Mouse (Mus musculus) MEL (cell line): ENCODE data around the gene Dlg1.

ENCODE experiments used
- CHD1 ChIP-seq: IDR thresholded peaks from 2 replicates; pipeline ENCODE4 v1.6.1; 2012; ENCODE audit warnings: low read depth, mild to moderate bottlenecking, inconsistent platforms, low read length, improper control_type of control experiment
- CTCF ChIP-seq, 3 experiments: IDR thresholded peaks in 2 of 3; conservative IDR thresholded peaks in 1 of 3; 2 replicates each; pipeline ENCODE4 v1.5.1; 2011 to 2012; ENCODE audit warnings: low read length in 3 of 3, low read depth in 2 of 3, mild to moderate bottlenecking in 2 of 3, improper control_type of control experiment in 1 of 3, inconsistent platforms in 1 of 3, mixed read lengths in 1 of 3, moderate library complexity in 1 of 3; ENCODE audit not compliant: control insufficient read depth in 1 of 3, insufficient read depth in 1 of 3, poor library complexity in 1 of 3, severe bottlenecking in 1 of 3
- E2F4 ChIP-seq: IDR thresholded peaks from 2 replicates; pipeline ENCODE4 v1.6.1; 2011; ENCODE audit warnings: low read depth, low read length, improper control_type of control experiment, borderline replicate concordance
- EP300 ChIP-seq, 2 experiments: IDR thresholded peaks; 2 replicates each; pipeline ENCODE4 v1.6.1; 2011; ENCODE audit warnings: improper control_type of control experiment in 2 of 2, low read length in 2 of 2, low read depth in 1 of 2, mild to moderate bottlenecking in 1 of 2
- POLR2A ChIP-seq, 2 experiments: IDR thresholded peaks; 2 replicates each; pipeline ENCODE4 v1.6.1; 2011 to 2012; ENCODE audit warnings: low read length in 2 of 2, mild to moderate bottlenecking in 2 of 2, control low read depth in 1 of 2, improper control_type of control experiment in 1 of 2, low read depth in 1 of 2, moderate library complexity in 1 of 2; ENCODE audit not compliant: control insufficient read depth in 1 of 2, insufficient read depth in 1 of 2, poor library complexity in 1 of 2
- TBP ChIP-seq: IDR thresholded peaks from 2 replicates; pipeline ENCODE4 v1.8.0; 2011; ENCODE audit warnings: low read depth, low read length, improper control_type of control experiment
- ZKSCAN1 ChIP-seq: IDR thresholded peaks from 2 replicates; pipeline ENCODE4 v1.6.1; 2012; ENCODE audit warnings: low read depth, mild to moderate bottlenecking, inconsistent platforms, low read length, improper control_type of control experiment, moderate library complexity

- TF ChIP-seq POLR2A (IDR thresholded peaks at IDR 0.05; ENCODE audit: control insufficient read depth in 1 of 2, insufficient read depth in 1 of 2, low read depth in 1 of 2, low read length in 2 of 2, poor library complexity in 1 of 2) (no peak), CHD1 (no peak), EP300 (IDR thresholded peaks at IDR 0.05; ENCODE audit: low read depth in 1 of 2, low read length in 2 of 2) (no peak), E2F4 (no peak), TBP (no peak), ZKSCAN1 (no peak), CTCF (IDR thresholded peaks at IDR 0.05 in 2 of 3, conservative IDR thresholded peaks at IDR 0.05 in 1 of 3; ENCODE audit: control insufficient read depth in 1 of 3, insufficient read depth in 1 of 3, low read depth in 2 of 3, low read length in 3 of 3, poor library complexity in 1 of 3, severe bottlenecking in 1 of 3) (no peak)
These were observed 174.1 kb downstream of the Dlg1 start for GRCm38 (mm10) chr16:31837362-31837761.
